Mouse (Mus musculus): Measurements from ENCODE around the gene Lrrc1.

DNA sequence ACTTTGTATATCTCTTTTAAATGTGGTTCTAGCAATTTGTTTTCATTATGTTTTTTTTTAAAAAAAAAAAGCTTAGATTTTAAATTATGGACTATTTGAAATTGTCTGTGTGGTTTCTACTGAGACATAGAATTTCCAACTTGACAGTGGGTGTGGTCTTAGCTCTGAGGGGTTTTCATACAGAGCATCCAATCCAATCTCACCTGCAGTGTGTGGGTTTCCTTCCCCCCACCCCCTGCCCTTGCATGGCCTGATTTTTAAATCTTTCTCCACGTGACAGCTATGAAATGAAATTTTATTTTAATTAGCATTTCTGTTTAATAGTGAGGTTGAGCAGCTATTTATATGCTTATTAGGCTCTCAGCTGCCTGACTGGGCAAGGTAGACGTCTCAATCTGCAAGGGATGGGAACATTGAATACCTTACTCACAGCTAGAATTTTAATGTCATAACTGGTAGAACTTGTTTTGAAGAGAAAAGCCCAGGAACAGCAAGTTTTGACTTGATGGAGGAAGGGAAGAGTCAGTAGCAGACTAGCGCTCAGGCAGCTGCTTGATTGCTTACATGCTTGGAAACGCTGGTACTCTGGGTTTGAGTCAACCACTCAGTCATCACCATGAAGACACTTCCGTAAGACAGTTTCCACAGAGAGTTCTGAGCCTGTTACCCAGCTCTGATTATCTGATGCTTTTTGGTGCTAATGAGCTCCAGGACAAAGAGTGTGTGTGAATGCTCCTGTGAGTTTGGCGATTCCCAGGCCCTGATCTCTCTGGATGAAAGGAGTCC, 42.3 kb upstream of the Lrrc1 start:
- no peak for TF ChIP-seq POLR2A (IDR thresholded peaks at IDR 0.05; ENCODE audit: extremely low read depth, insufficient read depth, low read length)
- no peak for TF ChIP-seq CTCF (IDR thresholded peaks at IDR 0.05; ENCODE audit: extremely low read depth, insufficient read depth, low read length)
